Mouse (Mus musculus) left cerebral cortex, adult 9 months (tissue): Measurements from ENCODE around the gene Snrpa.
"Not testable (repeated sequence)": the region's sequence is repeated elsewhere in the genome, so short reads cannot be mapped to it uniquely, and the experiment has no call there.

Experiments used
- DNase-seq, 2 experiments: peaks; one replicate each; pipeline ENCODE4 v3.0.0; 2022; ENCODE audit warnings: low spot score in 2 of 2

Gene Snrpa

GRCm38 (mm10) chr7:27195681-27196611 is at the start of gene Snrpa, which contains the start of gene BC024978:
Gene Snrpa (minus strand): TSS chr7:27196271.
Gene BC024978 (plus strand): TSS chr7:27195781.
- peak; percentile 99 for DNase-seq

GRCm38 (mm10) chr7:27244088-27244487 is 48.0 kb upstream of the Snrpa start:
- not testable (repeated sequence) for DNase-seq

- DNase-seq = no peak
Observed at GRCm38 (mm10) chr7:27243211-27243610, 47.1 kb upstream of the Snrpa start.

GRCm38 (mm10) chr7:27238568-27238967 is 42.5 kb upstream of the Snrpa start:
- no peak for DNase-seq

GRCm38 (mm10) chr7:27237527-27237926 is 41.5 kb upstream of the Snrpa start:
- DNase-seq = no peak

GRCm38 (mm10) chr7:27235726-27236125 is 39.7 kb upstream of the Snrpa start:
- no peak for DNase-seq

- no peak for DNase-seq
Observed at GRCm38 (mm10) chr7:27233300-27233699, 37.2 kb upstream of the Snrpa start.

GRCm38 (mm10) chr7:27232781-27233281 is 36.8 kb upstream of the Snrpa start, which contains the start of gene Coq8b:
Gene Coq8b (plus strand): TSS chr7:27233023.
- DNase-seq = peak; percentile 79 to 93

- peak; percentile 66 to 88 for DNase-seq
Observed at GRCm38 (mm10) chr7:27231693-27232331, 35.7 kb upstream of the Snrpa start.

- DNase-seq = no peak
Observed at GRCm38 (mm10) chr7:27230781-27231180, 34.7 kb upstream of the Snrpa start.

- no peak for DNase-seq
Observed at GRCm38 (mm10) chr7:27228865-27229264, 32.8 kb upstream of the Snrpa start.

- peak; percentile 76 to 89 for DNase-seq
Observed at GRCm38 (mm10) chr7:27228281-27228821, 32.3 kb upstream of the Snrpa start, which contains the start of gene Itpkc. Gene Itpkc (minus strand): TSS chr7:27228661.

GRCm38 (mm10) chr7:27227676-27228075 is 31.6 kb upstream of the Snrpa start:
- DNase-seq = peak in 1 of 2 experiments; percentile 28

- no peak for DNase-seq
Observed at GRCm38 (mm10) chr7:27227276-27227675, 31.2 kb upstream of the Snrpa start.

- peak in 1 of 2 experiments; percentile 51 for DNase-seq
Observed at GRCm38 (mm10) chr7:27224877-27225575, 29.0 kb upstream of the Snrpa start.

- no peak for DNase-seq
Observed at GRCm38 (mm10) chr7:27222538-27222937, 26.5 kb upstream of the Snrpa start.

- DNase-seq = no peak
Observed at GRCm38 (mm10) chr7:27221939-27222338, 25.9 kb upstream of the Snrpa start.

- DNase-seq = no peak
Observed at GRCm38 (mm10) chr7:27219937-27220336, 23.9 kb upstream of the Snrpa start.

GRCm38 (mm10) chr7:27218586-27218985 is 22.5 kb upstream of the Snrpa start:
- DNase-seq = no peak

- DNase-seq = no peak
Observed at GRCm38 (mm10) chr7:27212626-27213025, 16.6 kb upstream of the Snrpa start.

- DNase-seq = no peak
Observed at GRCm38 (mm10) chr7:27203730-27204449, 7.8 kb upstream of the Snrpa start.
